Mouse (Mus musculus) heart, embryonic 14.5 days (tissue): Measurements from ENCODE around the gene Wdr66. TPM values are rescaled to one million over a fixed set of nuclear protein-coding genes. Genes with fewer than 3 reads are reported as not detected.

Source experiments
- ATAC-seq: fragments of 200-750 bp; cut with Nextera tagmentation; 2 replicates; pipeline ENCODE4 v1.8.0; 2017; ENCODE audit warnings: low read depth, moderate TSS enrichment; ENCODE audit not compliant: insufficient number of reproducible peaks, insufficient read depth, low FRiP score
- H3K27ac ChIP-seq, 2 experiments: fragments of 200-500 bp in 1 of 2; fragments of 300-500 bp in 1 of 2; sonication (generic) in 1 of 2; replicated peaks in 1 of 2; 2 replicates each; pipeline ENCODE4 v1.5.1; 2012 to 2014; ENCODE audit warnings: low read depth in 2 of 2, low read length in 2 of 2, control low read depth in 1 of 2, mild to moderate bottlenecking in 1 of 2, mixed read lengths in 1 of 2; ENCODE audit not compliant: control insufficient read depth in 1 of 2, insufficient read depth in 1 of 2
- H3K27me3 ChIP-seq: fragments of 300-500 bp; sonication (generic); 2 replicates; pipeline ENCODE4 v1.6.1; 2014; ENCODE audit warnings: mild to moderate bottlenecking, low read length, control low read depth; ENCODE audit not compliant: control insufficient read depth, insufficient read depth
- H3K36me3 ChIP-seq: fragments of 300-500 bp; sonication (generic); 2 replicates; pipeline ENCODE4 v1.6.1; 2014; ENCODE audit warnings: mild to moderate bottlenecking, control low read depth, low read length, mixed read lengths; ENCODE audit not compliant: control insufficient read depth, insufficient read depth
- H3K4me1 ChIP-seq, 2 experiments: fragments of 200-500 bp in 1 of 2; fragments of 300-500 bp in 1 of 2; sonication (generic) in 1 of 2; 2 replicates each; pipeline ENCODE4 v1.6.1; 2012 to 2014; ENCODE audit warnings: low read length in 2 of 2, control low read depth in 1 of 2, mixed read lengths in 1 of 2; ENCODE audit not compliant: control insufficient read depth in 2 of 2, insufficient read depth in 2 of 2
- H3K4me2 ChIP-seq: fragments of 300-500 bp; sonication (generic); 2 replicates; pipeline ENCODE4 v1.6.1; 2014; ENCODE audit warnings: mild to moderate bottlenecking, low read length
- H3K4me3 ChIP-seq, 2 experiments: fragments of 200-500 bp in 1 of 2; fragments of 300-500 bp in 1 of 2; sonication (generic) in 1 of 2; 2 replicates each; pipeline ENCODE4 v1.5.1; 2012 to 2014; ENCODE audit warnings: low read length in 2 of 2, mild to moderate bottlenecking in 2 of 2, control low read depth in 1 of 2, low read depth in 1 of 2, moderate library complexity in 1 of 2; ENCODE audit not compliant: control insufficient read depth in 1 of 2, insufficient read depth in 1 of 2
- H3K9ac ChIP-seq: fragments of 300-500 bp; sonication (generic); 2 replicates; pipeline ENCODE4 v1.6.1; 2014; ENCODE audit warnings: mild to moderate bottlenecking, low read length
- H3K9me3 ChIP-seq: fragments of 300-500 bp; sonication (generic); 2 replicates; pipeline ENCODE4 v1.6.1; 2016; ENCODE audit warnings: low read length, control low read depth; ENCODE audit not compliant: control insufficient read depth
- WGBS: fragments of 180-500 bp; shearing (Covaris S2); extraction: QIAGEN DNeasy Blood & Tissue Kit; methylation state at CpG from one replicate; pipeline ENCODE4 v1.1.7; 2014; 5-methylcytosine and 5-hydroxymethylcytosine counted together
- polyA plus RNA-seq: library from polyadenylated mRNA; unstranded; fragments of >200 nt; fragmentation: Nextera tagmentation; extraction: Ambion mirVana; gene quantifications from 2 replicates; pipeline ENCODE4 v1.2.1, GENCODE M21; 2014

The Wdr66 gene
- polyA plus RNA-seq, 1 experiment from 2014 or later = 2.0 TPM

- no peak for ATAC-seq
- 74% methylated on average over 11 of the region's 11 CpGs for WGBS
Observed at GRCm38 (mm10) chr5:123270917-123271316, 19.0 kb downstream of the Wdr66 start.

GRCm38 (mm10) chr5:123272927-123273326 is 21.0 kb downstream of the Wdr66 start:
- H3K4me1 ChIP-seq = peaks cover 0 to 2% of the 10 kb centered on the region in 2 experiments; a peak in 1 of 4 replicates
- H3K4me3 ChIP-seq = no peak overlapping the region
- H3K27me3 ChIP-seq = no peaks in the 10 kb centered on the region
- no peaks in the 10 kb centered on the region for H3K9me3 ChIP-seq
- 76% methylated on average over 5 of the region's 5 CpGs for WGBS
- H3K9ac ChIP-seq = no peak overlapping the region
- no peak overlapping the region for H3K27ac ChIP-seq
- H3K36me3 ChIP-seq = no peaks in the 10 kb centered on the region
- no peak for ATAC-seq
- H3K4me2 ChIP-seq = no peak overlapping the region

More at GRCm38 (mm10) chr5:123270917-123271316, 19.0 kb downstream of the Wdr66 start:
- Histone ChIP-seq H3K4me1 (no peaks in the 10 kb centered on the region), H3K27me3 (no peaks in the 10 kb centered on the region), H3K4me3 (no peak overlapping the region), H3K36me3 (no peaks in the 10 kb centered on the region), H3K4me2 (no peak overlapping the region), H3K9ac (no peak overlapping the region), H3K27ac (no peak overlapping the region), H3K9me3 (no peaks in the 10 kb centered on the region)

- WGBS = 76% methylated on average over 9 of the region's 9 CpGs
- Histone ChIP-seq H3K9me3 (no peaks in the 10 kb centered on the region), H3K27ac (no peak overlapping the region), H3K4me2 (no peak overlapping the region), H3K36me3 (no peaks in the 10 kb centered on the region), H3K27me3 (no peaks in the 10 kb centered on the region), H3K4me3 (no peak overlapping the region), H3K4me1 (peaks cover 0 to 2% of the 10 kb centered on the region in 2 experiments; a peak in 1 of 4 replicates), H3K9ac (no peak overlapping the region)
- ATAC-seq = no peak
Observed at GRCm38 (mm10) chr5:123276636-123277341, 24.9 kb downstream of the Wdr66 start.

GRCm38 (mm10) chr5:123277342-123277701 is 25.4 kb downstream of the Wdr66 start:
- ATAC-seq = no peak
- Histone ChIP-seq H3K36me3 (no peaks in the 10 kb centered on the region), H3K4me1 (peaks cover 0 to 2% of the 10 kb centered on the region in 2 experiments; a peak in 1 of 4 replicates), H3K27me3 (no peaks in the 10 kb centered on the region), H3K4me2 (no peak overlapping the region), H3K9ac (no peak overlapping the region), H3K27ac (no peak overlapping the region), H3K9me3 (no peaks in the 10 kb centered on the region), H3K4me3 (no peak overlapping the region)
- WGBS = 36% methylated on average over 7 of the region's 7 CpGs

- Histone ChIP-seq H3K4me1 (peaks cover 0 to 2% of the 10 kb centered on the region in 2 experiments; a peak in 1 of 4 replicates), H3K9me3 (no peaks in the 10 kb centered on the region), H3K36me3 (no peaks in the 10 kb centered on the region), H3K4me3 (no peak overlapping the region), H3K27me3 (no peaks in the 10 kb centered on the region), H3K9ac (no peak overlapping the region), H3K27ac (no peak overlapping the region), H3K4me2 (no peak overlapping the region)
- ATAC-seq = no peak
- WGBS = 91% methylated on average over 4 of the region's 4 CpGs
Observed at GRCm38 (mm10) chr5:123277704-123278103, 25.8 kb downstream of the Wdr66 start.

GRCm38 (mm10) chr5:123279248-123279647 is 27.3 kb downstream of the Wdr66 start:
- WGBS = 79% methylated on average over 4 of the region's 4 CpGs
- Histone ChIP-seq H3K27ac (no peak overlapping the region), H3K4me2 (peak overlapping the region; percentile 57), H3K9ac (no peak overlapping the region), H3K4me1 (peaks cover 0 to 2% of the 10 kb centered on the region in 2 experiments; a peak in 1 of 4 replicates), H3K36me3 (no peaks in the 10 kb centered on the region), H3K4me3 (peak overlapping the region in 1 of 2 experiments; percentile 22; a peak in 1 of 4 replicates), H3K9me3 (no peaks in the 10 kb centered on the region), H3K27me3 (no peaks in the 10 kb centered on the region)
- ATAC-seq = no peak

GRCm38 (mm10) chr5:123281336-123282136 is 29.6 kb downstream of the Wdr66 start:
- Histone ChIP-seq H3K9ac (no peak overlapping the region), H3K27me3 (no peaks in the 10 kb centered on the region), H3K36me3 (no peaks in the 10 kb centered on the region), H3K27ac (no peak overlapping the region), H3K4me1 (peaks cover 0 to 2% of the 10 kb centered on the region in 2 experiments; a peak in 1 of 4 replicates), H3K9me3 (no peaks in the 10 kb centered on the region), H3K4me3 (no peak overlapping the region), H3K4me2 (no peak overlapping the region)
- 70% methylated on average over 9 of the region's 9 CpGs for WGBS
- ATAC-seq = no peak
